Mouse (Mus musculus) heart, adult 2 months (tissue): ENCODE results near the gene Adar. TPM values are rescaled to one million over a fixed set of nuclear protein-coding genes. Genes with fewer than 3 reads are reported as not detected.
A peak's percentile ranks its signal among the peaks of the same experiment; 100 is the strongest.

Experiments
- DNase-seq, 2 experiments: peaks; one replicate each; pipeline ENCODE4 v3.0.0; 2021
- H3K27ac ChIP-seq: fragments of 200-600 bp; 2 replicates; pipeline ENCODE4 v1.8.1; 2022
- H3K27me3 ChIP-seq: fragments of 200-500 bp; 2 replicates; pipeline ENCODE4 v1.6.1; 2012; ENCODE audit warnings: mild to moderate bottlenecking, low read length, inconsistent platforms, mixed read lengths; ENCODE audit not compliant: control insufficient read depth, insufficient read depth
- H3K36me3 ChIP-seq: fragments of 200-500 bp; 2 replicates; pipeline ENCODE4 v1.6.1; 2012; ENCODE audit warnings: low read length, inconsistent platforms; ENCODE audit not compliant: control insufficient read depth, insufficient read depth
- H3K4me1 ChIP-seq: fragments of 200-500 bp; 2 replicates; pipeline ENCODE4 v1.6.1; 2011; ENCODE audit warnings: low read length; ENCODE audit not compliant: control insufficient read depth, insufficient read depth
- H3K4me3 ChIP-seq: fragments of 200-600 bp; 2 replicates; pipeline ENCODE4 v1.8.1; 2022
- H3K79me2 ChIP-seq: fragments of 200-500 bp; replicated peaks from 2 replicates; pipeline ENCODE4 v1.6.1; 2012; ENCODE audit warnings: mild to moderate bottlenecking, inconsistent platforms, low read length, moderate library complexity, mixed read lengths; ENCODE audit not compliant: control insufficient read depth, insufficient read depth
- H3K9ac ChIP-seq: fragments of 200-500 bp; 2 replicates; pipeline ENCODE4 v1.6.1; 2012; ENCODE audit warnings: low read depth, mild to moderate bottlenecking, control low read depth, inconsistent platforms, low read length, mixed read lengths
- CTCF ChIP-seq: fragments of 200-600 bp; IDR thresholded peaks from 2 replicates; pipeline ENCODE4 v1.8.1; 2022; ENCODE audit warnings: antibody characterized with exemption, mild to moderate bottlenecking, moderate library complexity
- EP300 ChIP-seq: fragments of 200-500 bp; IDR thresholded peaks from 2 replicates; pipeline ENCODE4 v1.6.1; 2011; ENCODE audit warnings: low read depth, low read length, control low read depth; ENCODE audit not compliant: insufficient read depth
- POLR2A ChIP-seq: fragments of 200-500 bp; IDR thresholded peaks from 2 replicates; pipeline ENCODE4 v1.6.1; 2011; ENCODE audit warnings: mild to moderate bottlenecking, low read depth, low read length, control low read depth; ENCODE audit not compliant: insufficient read depth
- WGBS: fragments of 180-500 bp; shearing (Covaris S2); methylation state at CpG from one replicate; pipeline ENCODE4 v1.1.7; 2018; 5-methylcytosine and 5-hydroxymethylcytosine counted together
- intact Hi-C: fragments of 180-260 bp; cut with DNase I; formaldehyde crosslinking; loops from one replicate; pipeline ENCODE4 v1.15.1; 2025
- polyA plus RNA-seq: library from polyadenylated mRNA; depleted of rRNA; stranded (reverse); fragments of >200 nt; gene quantifications from 2 replicates; pipeline ENCODE4 v1.2.3, GENCODE M21; 2012
- total RNA-seq, 2 experiments: library from RNA; stranded (reverse); gene quantifications; 2 replicates each; pipeline ENCODE4 v1.2.3; 2021

Gene Adar
- total and polyA plus RNA-seq, 3 experiments: 10.8 to 13.1 (median 12.8) TPM

GRCm38 (mm10) chr3:89770425-89771002, 55.7 kb downstream of the Adar start:
- Histone ChIP-seq H3K36me3 (no peaks in the 10 kb centered on the region; the same call in 1 of the 2 replicates), H3K4me1 (peaks cover 10% of the 10 kb centered on the region), H3K27me3 (no peaks in the 10 kb centered on the region), H3K4me3 (no peak overlapping the region), H3K27ac (no peak overlapping the region), H3K79me2 (no peaks in the 10 kb centered on the region), H3K9ac (no peak overlapping the region)
- no peak for DNase-seq
- 54% methylated on average over 2 of the region's 2 CpGs for WGBS
- no peak for TF ChIP-seq POLR2A
- TF ChIP-seq CTCF: no peak
- no peak for TF ChIP-seq EP300
- intact Hi-C loops: loop anchor here (5.0 kb wide), 1 partner anchor 258 kb away; no protein-coding TSS in a partner anchor

GRCm38 (mm10) chr3:89772588-89772967, 57.8 kb downstream of the Adar start:
- WGBS: under 1% methylated on average over 17 of the region's 17 CpGs
- peak overlapping the region; percentile 81 for H3K27ac ChIP-seq

GRCm38 (mm10) chr3:89772968-89773709, 58.3 kb downstream of the Adar start, which contains the start of gene Ube2q1:
TSS of gene Ube2q1 (plus strand) at chr3:89773616.
- Histone ChIP-seq H3K4me3 (peak within 1 kb of the TSS; percentile 74), H3K27ac (peak within 1 kb of the TSS; percentile 81), H3K9ac (peak within 1 kb of the TSS; percentile 89), H3K36me3 (no peaks in the 10 kb centered on the region; the same call in 1 of the 2 replicates), H3K4me1 (peaks cover 10% of the 10 kb centered on the region), H3K79me2 (no peaks in the 10 kb centered on the region), H3K27me3 (no peaks in the 10 kb centered on the region)
- WGBS: 1% methylated on average over 72 of the region's 90 CpGs
- intact Hi-C loops: loop anchor here (1.0 to 5.0 kb wide), 4 partner anchors 43 to 306 kb away; no protein-coding TSS in a partner anchor
- TF ChIP-seq CTCF: no peak
- peak; percentile 65; the same call in 1 of the 2 replicates for TF ChIP-seq EP300
- peak; percentile 95 to 97 for DNase-seq

More at GRCm38 (mm10) chr3:89772588-89772967, 57.8 kb downstream of the Adar start:
- Histone ChIP-seq H3K9ac (peak overlapping the region; percentile 69), H3K36me3 (no peaks in the 10 kb centered on the region; the same call in 1 of the 2 replicates), H3K4me1 (peaks cover 10% of the 10 kb centered on the region), H3K79me2 (no peaks in the 10 kb centered on the region), H3K27me3 (no peaks in the 10 kb centered on the region), H3K4me3 (peak overlapping the region; percentile 74)
- intact Hi-C loops: loop anchor here (1.0 to 5.0 kb wide), 4 partner anchors 42 to 306 kb away; no protein-coding TSS in a partner anchor
- no peak for TF ChIP-seq POLR2A
- peak; percentile 89 for TF ChIP-seq EP300
- peak; percentile 98 for TF ChIP-seq CTCF
- DNase-seq: peak; percentile 79 to 81

GRCm38 (mm10) chr3:89773740-89774211, 59.0 kb downstream of the Adar start:
- intact Hi-C loops: loop anchor here (2.0 to 5.0 kb wide), 2 partner anchors 261 to 305 kb away; no protein-coding TSS in a partner anchor
- Histone ChIP-seq H3K9ac (peak overlapping the region; percentile 89), H3K27ac (peak overlapping the region; percentile 81), H3K79me2 (no peaks in the 10 kb centered on the region), H3K27me3 (no peaks in the 10 kb centered on the region), H3K4me3 (peak overlapping the region; percentile 74), H3K4me1 (peaks cover 10% of the 10 kb centered on the region), H3K36me3 (no peaks in the 10 kb centered on the region; the same call in 1 of the 2 replicates)
- DNase-seq: no peak
- 1% methylated on average over 34 of the region's 37 CpGs for WGBS
- TF ChIP-seq CTCF (no peak), POLR2A (no peak), EP300 (no peak)

- DNase-seq: peak in 1 of 2 experiments; percentile 15
- no peaks in the 10 kb centered on the region for H3K27me3 ChIP-seq
Measured at GRCm38 (mm10) chr3:89774236-89774960, 59.6 kb downstream of the Adar start.

More at GRCm38 (mm10) chr3:89774236-89774960, 59.6 kb downstream of the Adar start:
- 17% methylated on average over 15 of the region's 15 CpGs for WGBS
- peak overlapping the region; percentile 81 for H3K27ac ChIP-seq
- peak overlapping the region; percentile 74 for H3K4me3 ChIP-seq
- intact Hi-C loops: loop anchor here (5.0 kb wide), 1 partner anchor 262 kb away; no protein-coding TSS in a partner anchor
- H3K9ac ChIP-seq: peak overlapping the region; percentile 89
- peaks cover 10% of the 10 kb centered on the region for H3K4me1 ChIP-seq
- H3K79me2 ChIP-seq: no peaks in the 10 kb centered on the region
- no peaks in the 10 kb centered on the region; the same call in 1 of the 2 replicates for H3K36me3 ChIP-seq
- TF ChIP-seq POLR2A: no peak
- TF ChIP-seq CTCF: no peak
- TF ChIP-seq EP300: no peak
